Comparison of ENCODE assay signal across 11 mouse cellular contexts in genomic region chr11:95144091-95144945, GRCm38 (mm10). TPM values are rescaled to one million over a fixed set of nuclear protein-coding genes. Genes with fewer than 3 reads are reported as not detected.
A peak's percentile ranks its signal among the peaks of the same experiment; 100 is the strongest.
DNase-seq lines count a peak whose midpoint lies in the region; ATAC-seq and TF ChIP-seq lines count a peak whose summit lies in the region.
"Had no signal": no experiment of that assay in that cellular context is flagged by ENCODE, and none has a peak within 500 bp of the region (broad histone marks: within the 10 kb centered on the region; RNA-seq: fewer than 3 reads in every experiment).

No protein-coding gene starts in this region.

- H3K4me1 ChIP-seq in heart, embryonic 14.5 days (ENCODE audit: control insufficient read depth in 2 of 2, insufficient read depth in 2 of 2, low read length in 2 of 2), result peaks cover 6 to 23% of the 10 kb centered on the region in 2 experiments; a peak in 3 of 4 replicates
- H3K4me1 ChIP-seq in megakaryocyte, embryonic 14.5 days, result peaks cover 34% of the 10 kb centered on the region
- peaks cover 39% of the 10 kb centered on the region for H3K4me1 ChIP-seq in embryonic facial prominence, embryonic 15.5 days
- peaks cover 11% of the 10 kb centered on the region for H3K4me1 ChIP-seq in small intestine, adult 2 months (ENCODE audit: control insufficient read depth, insufficient read depth, insufficient read length, low read length)

- no peak for DNase-seq in heart, adult 11 months
- DNase-seq in gastrocnemius, postnatal 10 days, result no peak
- DNase-seq in urinary bladder, adult 2 months (ENCODE audit: low spot score), result no peak
- DNase-seq: thymus, adult 18-20 months had no signal

- 17% methylated on average over 9 of the region's 9 CpGs for WGBS in heart, embryonic 14.5 days
- 21% methylated on average over 9 of the region's 9 CpGs for WGBS in embryonic facial prominence, embryonic 15.5 days
- 19% methylated on average over 9 of the region's 9 CpGs for WGBS in small intestine, adult 2 months

- no peak overlapping the region for H3K27ac ChIP-seq in heart, embryonic 14.5 days (replicated peaks in 1 of 2; ENCODE audit: control insufficient read depth in 1 of 2, insufficient read depth in 1 of 2, low read depth in 2 of 2, low read length in 2 of 2)
- no peak overlapping the region for H3K27ac ChIP-seq in embryonic facial prominence, embryonic 15.5 days (replicated peaks)
- H3K27ac ChIP-seq in small intestine, adult 2 months (ENCODE audit: insufficient read depth, low read depth, low read length), result no peak overlapping the region

- H3K36me3 ChIP-seq in heart, embryonic 14.5 days (ENCODE audit: control insufficient read depth, insufficient read depth, low read length), result no peaks in the 10 kb centered on the region
- H3K36me3 ChIP-seq in megakaryocyte, embryonic 14.5 days (replicated peaks; ENCODE audit: low read length), result no peaks in the 10 kb centered on the region
- no peaks in the 10 kb centered on the region for H3K36me3 ChIP-seq in embryonic facial prominence, embryonic 15.5 days
- no peaks in the 10 kb centered on the region for H3K36me3 ChIP-seq in small intestine, adult 2 months (ENCODE audit: control insufficient read depth, insufficient read depth, low read length)

- no peak for TF ChIP-seq CTCF in small intestine, adult 2 months (IDR thresholded peaks at IDR 0.05; ENCODE audit: extremely low read depth, insufficient read length, insufficient replicate concordance, low read depth, low read length)

- no peak overlapping the region for H3K9ac ChIP-seq in heart, embryonic 14.5 days (ENCODE audit: low read length)
- H3K9ac ChIP-seq in embryonic facial prominence, embryonic 15.5 days, result no peak overlapping the region

- H3K4me3 ChIP-seq in heart, embryonic 14.5 days (ENCODE audit: control insufficient read depth in 1 of 2, insufficient read depth in 1 of 2, low read depth in 1 of 2, low read length in 2 of 2), result peak overlapping the region; percentile 5 to 47; a peak in 1 of 4 replicates
- H3K4me3 ChIP-seq in megakaryocyte, embryonic 14.5 days (replicated peaks), result peak overlapping the region; percentile 90
- peak overlapping the region; percentile 47 for H3K4me3 ChIP-seq in embryonic facial prominence, embryonic 15.5 days (replicated peaks)
- peak overlapping the region; percentile 56 for H3K4me3 ChIP-seq in small intestine, adult 2 months (ENCODE audit: low read depth, low read length)

- peaks cover 100% of the 10 kb centered on the region for H3K27me3 ChIP-seq in heart, embryonic 14.5 days (ENCODE audit: control insufficient read depth, insufficient read depth, low read length)
- H3K27me3 ChIP-seq in megakaryocyte, embryonic 14.5 days (replicated peaks), result peaks cover 99% of the 10 kb centered on the region
- H3K27me3 ChIP-seq in embryonic facial prominence, embryonic 15.5 days, result peaks cover 99% of the 10 kb centered on the region
- peaks cover 76% of the 10 kb centered on the region for H3K27me3 ChIP-seq in small intestine, adult 2 months (ENCODE audit: control insufficient read depth, insufficient read depth, low read length)

- H3K4me2 ChIP-seq in heart, embryonic 14.5 days (ENCODE audit: low read length), result peak overlapping the region; percentile 90
- peak overlapping the region; percentile 84 for H3K4me2 ChIP-seq in embryonic facial prominence, embryonic 15.5 days (replicated peaks)

- H3K9me3 ChIP-seq in heart, embryonic 14.5 days (ENCODE audit: control insufficient read depth, low read length), result no peaks in the 10 kb centered on the region
- peaks cover 3% of the 10 kb centered on the region; the same call in 1 of the 2 replicates for H3K9me3 ChIP-seq in megakaryocyte, embryonic 14.5 days
- H3K9me3 ChIP-seq in embryonic facial prominence, embryonic 15.5 days (replicated peaks), result no peaks in the 10 kb centered on the region

- no peak for TF ChIP-seq POLR2A in small intestine, adult 2 months (IDR thresholded peaks at IDR 0.05; ENCODE audit: low read depth, low read length)

- ATAC-seq in heart, embryonic 14.5 days (ENCODE audit: insufficient number of reproducible peaks, insufficient read depth, low FRiP score, low read depth), result no peak
- ATAC-seq in megakaryocyte, adult 5-6 weeks (ENCODE audit: poor library complexity, severe bottlenecking), result no peak
- no peak for ATAC-seq in embryonic facial prominence, embryonic 15.5 days (ENCODE audit: insufficient number of reproducible peaks, low FRiP score, low TSS enrichment, low read depth)
- ATAC-seq: forebrain, embryonic 14.5 days had no signal

RNA-seq across cellular contexts. Expression of gene Dlx4, which starts 1.7 kb away (rescaled TPM):
- polyA plus RNA-seq in heart, embryonic 14.5 days (2014; fragmentation: Nextera tagmentation; extraction: Ambion mirVana), result not detected in 2 replicates
- not detected in 2 replicates for polyA plus RNA-seq in megakaryocyte, embryonic 14.5 days (2012; ENCODE audit: insufficient read depth, low replicate concordance)
- not detected in 2 replicates for total RNA-seq in megakaryocyte, adult 5-6 weeks (2015)
- not detected in 2 replicates for total RNA-seq in megakaryocyte, adult 5-6 weeks (2017)
- polyA plus RNA-seq in embryonic facial prominence, embryonic 15.5 days (2015; fragmentation: Nextera tagmentation; extraction: Ambion mirVana), result 5.7 and 6.5 TPM in 2 replicates
- polyA plus RNA-seq in small intestine, adult 2 months (2012; rRNA removed), result not detected in 2 replicates
- under 1 TPM in 1 of 2 experiments, not detected in 1; 0.32 TPM for total RNA-seq in gastrocnemius, postnatal 10 days (2021)
- 0.27 and 0.36 TPM in 2 replicates for polyA plus RNA-seq in urinary bladder, adult 2 months (2012; rRNA removed)
- total RNA-seq: left cerebral cortex, postnatal 14 days had no signal
- polyA plus RNA-seq: forebrain, embryonic 14.5 days had no signal

RNA-seq across cellular contexts. Expression of gene Dlx3, which starts 24.4 kb away (rescaled TPM):
- polyA plus RNA-seq in heart, embryonic 14.5 days (2014; fragmentation: Nextera tagmentation; extraction: Ambion mirVana), result not detected in 2 replicates
- not detected in 2 replicates for polyA plus RNA-seq in megakaryocyte, embryonic 14.5 days (2012; ENCODE audit: insufficient read depth, low replicate concordance)
- total RNA-seq in megakaryocyte, adult 5-6 weeks (2015), result 0.04 TPM in 1 of 2 replicates, not detected in the other
- not detected in 2 replicates for total RNA-seq in megakaryocyte, adult 5-6 weeks (2017)
- 35.6 and 36.6 TPM in 2 replicates for polyA plus RNA-seq in embryonic facial prominence, embryonic 15.5 days (2015; fragmentation: Nextera tagmentation; extraction: Ambion mirVana)
- polyA plus RNA-seq in small intestine, adult 2 months (2012; rRNA removed), result 0.13 and 0.33 TPM in 2 replicates
- 1 to 10 TPM in 1 of 2 experiments, not detected in 1; 2.7 TPM for total RNA-seq in gastrocnemius, postnatal 10 days (2021)
- polyA plus RNA-seq in urinary bladder, adult 2 months (2012; rRNA removed), result 0.39 and 0.41 TPM in 2 replicates
- total RNA-seq: left cerebral cortex, postnatal 14 days had no signal
- polyA plus RNA-seq: forebrain, embryonic 14.5 days had no signal

Comparison
In these comparisons a context has a peak if more than half of its experiments do, and no peak if none do; other contexts are left out.
1. H3K4me3 ChIP-seq: peak in every context shown above with its lines; median percentile 90 in megakaryocyte, embryonic 14.5 days; 56 in small intestine, adult 2 months; 47 in embryonic facial prominence, embryonic 15.5 days; 26 in heart, embryonic 14.5 days.
2. RNA of gene Dlx3, which starts 24.4 kb away (polyA plus RNA-seq): 35.6 to 36.6 TPM in embryonic facial prominence, embryonic 15.5 days; 0.39 to 0.41 TPM in urinary bladder, adult 2 months, 0.13 to 0.33 TPM in small intestine, adult 2 months, not detected in heart, embryonic 14.5 days and not detected in megakaryocyte, embryonic 14.5 days; every median in the first group is over 10 times any median in the second.